Mouse (Mus musculus) CH12.LX (cell line): ENCODE measurements around the gene Ssr1. TPM values are rescaled to one million over a fixed set of nuclear protein-coding genes. Genes with fewer than 3 reads are reported as not detected.

Source experiments
- DNase-seq: peaks from one replicate; pipeline ENCODE4 v3.0.0-alpha.2; 2013; ENCODE audit errors: extremely low read depth
- H3K27ac ChIP-seq: 2 replicates; pipeline ENCODE4 v1.5.1; 2012; ENCODE audit warnings: low read depth, mild to moderate bottlenecking, control low read depth, moderate library complexity; ENCODE audit not compliant: insufficient read depth
- H3K27me3 ChIP-seq: replicated peaks from 2 replicates; pipeline ENCODE3; 2012; ENCODE audit warnings: inconsistent platforms
- H3K36me3 ChIP-seq, 2 experiments: replicated peaks in 1 of 2; 2 replicates each; pipeline versions ENCODE3 to v1.6.1; 2012; ENCODE audit warnings: inconsistent platforms in 1 of 2, low read length in 1 of 2, mild to moderate bottlenecking in 1 of 2, mixed read lengths in 1 of 2, moderate library complexity in 1 of 2; ENCODE audit not compliant: control insufficient read depth in 1 of 2, insufficient read depth in 1 of 2
- H3K4me1 ChIP-seq, 2 experiments: 2 replicates each; pipeline ENCODE4 v1.6.1; 2012; ENCODE audit warnings: inconsistent platforms in 1 of 2, moderate library complexity in 1 of 2; ENCODE audit not compliant: insufficient read depth in 2 of 2, control insufficient read depth in 1 of 2
- H3K4me2 ChIP-seq: 2 replicates; pipeline ENCODE4 v1.6.1; 2012; ENCODE audit warnings: low read depth, mild to moderate bottlenecking, control low read depth; ENCODE audit not compliant: poor library complexity, insufficient read depth, severe bottlenecking
- H3K4me3 ChIP-seq, 3 experiments: fragments of 150-350 bp in 1 of 3; sonication (generic) in 1 of 3; replicated peaks in 1 of 3; 2 replicates each; pipeline versions ENCODE3 to v1.5.1; 2011 to 2012; ENCODE audit warnings: low read depth in 2 of 3, low read length in 2 of 3, mild to moderate bottlenecking in 2 of 3, moderate library complexity in 2 of 3, control low read depth in 1 of 3, improper control_type of control experiment in 1 of 3, inconsistent platforms in 1 of 3, mixed read lengths in 1 of 3; ENCODE audit not compliant: poor library complexity in 1 of 3
- H3K79me2 ChIP-seq: replicated peaks from 2 replicates; pipeline ENCODE4 v1.6.1; 2012; ENCODE audit warnings: mild to moderate bottlenecking, moderate library complexity; ENCODE audit not compliant: control insufficient read depth, poor library complexity, insufficient read depth, severe bottlenecking; ENCODE audit errors: extremely low read depth
- H3K9ac ChIP-seq: 2 replicates; pipeline ENCODE4 v1.6.1; 2012; ENCODE audit warnings: low read depth, mild to moderate bottlenecking, control low read depth, moderate library complexity; ENCODE audit not compliant: insufficient read depth
- H3K9me3 ChIP-seq: replicated peaks from 2 replicates; pipeline ENCODE3; 2012; ENCODE audit warnings: low read length, inconsistent platforms, mixed read lengths
- CHD1 ChIP-seq: IDR thresholded peaks from 2 replicates; pipeline ENCODE4 v1.6.1; 2012; ENCODE audit warnings: low read depth, low read length, improper control_type of control experiment, inconsistent platforms
- CTCF ChIP-seq, 2 experiments: IDR thresholded peaks in 1 of 2; conservative IDR thresholded peaks in 1 of 2; 2 replicates each; pipeline ENCODE4 v1.5.1; 2011 to 2012; ENCODE audit warnings: low read depth in 2 of 2, low read length in 2 of 2, improper control_type of control experiment in 1 of 2, inconsistent platforms in 1 of 2, mild to moderate bottlenecking in 1 of 2, moderate library complexity in 1 of 2
- E2F4 ChIP-seq: IDR thresholded peaks from 2 replicates; pipeline ENCODE4 v1.6.1; 2011; ENCODE audit warnings: low read depth, low read length, improper control_type of control experiment; ENCODE audit not compliant: insufficient replicate concordance
- ELF1 ChIP-seq: IDR thresholded peaks from 2 replicates; pipeline ENCODE4 v1.6.1; 2014; ENCODE audit warnings: low read depth, mild to moderate bottlenecking, inconsistent platforms, low read length, improper control_type of control experiment
- ETS1 ChIP-seq: conservative IDR thresholded peaks from 2 replicates; pipeline ENCODE4 v1.6.1; 2012; ENCODE audit warnings: low read depth, mild to moderate bottlenecking, inconsistent platforms, low read length, improper control_type of control experiment, moderate library complexity
- GABPA ChIP-seq: IDR thresholded peaks from 2 replicates; pipeline ENCODE4 v1.6.1; 2012; ENCODE audit warnings: low read depth, low read length, improper control_type of control experiment, inconsistent platforms; ENCODE audit not compliant: insufficient replicate concordance
- HCFC1 ChIP-seq: IDR thresholded peaks from 2 replicates; pipeline ENCODE4 v1.6.1; 2012; ENCODE audit warnings: low read depth, mild to moderate bottlenecking, inconsistent platforms, low read length, improper control_type of control experiment
- IRF4 ChIP-seq: IDR thresholded peaks from 2 replicates; pipeline ENCODE4 v1.6.1; 2014; ENCODE audit warnings: low read depth, mild to moderate bottlenecking, inconsistent platforms, low read length, improper control_type of control experiment
- MAFK ChIP-seq: IDR thresholded peaks from 2 replicates; pipeline ENCODE4 v1.6.1; 2011; ENCODE audit warnings: low read length, improper control_type of control experiment; ENCODE audit not compliant: insufficient replicate concordance
- MAZ ChIP-seq: IDR thresholded peaks from 2 replicates; pipeline ENCODE4 v1.6.1; 2012; ENCODE audit warnings: low read depth, mild to moderate bottlenecking, inconsistent platforms, low read length, improper control_type of control experiment, moderate library complexity
- MXI1 ChIP-seq: IDR thresholded peaks from 2 replicates; pipeline ENCODE4 v1.6.1; 2011; ENCODE audit warnings: mild to moderate bottlenecking, low read depth, low read length, improper control_type of control experiment
- NELFE ChIP-seq: IDR thresholded peaks from 2 replicates; pipeline ENCODE4 v1.6.1; 2011; ENCODE audit warnings: low read depth, low read length, improper control_type of control experiment
- POLR2A ChIP-seq: IDR thresholded peaks from 2 replicates; pipeline ENCODE4 v1.6.1; 2011; ENCODE audit warnings: low read depth, mild to moderate bottlenecking, improper control_type of control experiment, low read length
- RAD21 ChIP-seq: IDR thresholded peaks from 2 replicates; pipeline ENCODE4 v1.6.1; 2011; ENCODE audit warnings: low read depth, mild to moderate bottlenecking, low read length, improper control_type of control experiment, moderate library complexity
- SIN3A ChIP-seq: IDR thresholded peaks from 2 replicates; pipeline ENCODE4 v1.6.1; 2012; ENCODE audit warnings: low read length, improper control_type of control experiment, inconsistent platforms
- SMC3 ChIP-seq: IDR thresholded peaks from 2 replicates; pipeline ENCODE4 v1.6.1; 2011; ENCODE audit warnings: low read depth, low read length, improper control_type of control experiment
- TBP ChIP-seq: conservative IDR thresholded peaks from 2 replicates; pipeline ENCODE4 v1.6.1; 2011; ENCODE audit warnings: low read depth, low read length, improper control_type of control experiment
- TCF12 ChIP-seq: IDR thresholded peaks from 2 replicates; pipeline ENCODE4 v1.6.1; 2014; ENCODE audit warnings: low read depth, mild to moderate bottlenecking, inconsistent platforms, low read length, improper control_type of control experiment
- UBTF ChIP-seq: IDR thresholded peaks from 2 replicates; pipeline ENCODE4 v1.6.1; 2012; ENCODE audit warnings: low read depth, mild to moderate bottlenecking, inconsistent platforms, low read length, improper control_type of control experiment, moderate library complexity
- USF1 ChIP-seq: IDR thresholded peaks from 2 replicates; pipeline ENCODE4 v1.6.1; 2014; ENCODE audit warnings: low read depth, mild to moderate bottlenecking, inconsistent platforms, low read length, improper control_type of control experiment
- ZMIZ1 ChIP-seq: IDR thresholded peaks from 2 replicates; pipeline ENCODE4 v1.6.1; 2012; ENCODE audit warnings: low read depth, mild to moderate bottlenecking, inconsistent platforms, low read length, improper control_type of control experiment
- dilution Hi-C: fragments of 300-500 bp; cut with MboI; formaldehyde crosslinking; loops from 2 replicates; pipeline ENCODE4 v1.14.3; 2020; ENCODE audit warnings: low sequenced_read_pairs; ENCODE audit not compliant: extremely low pct_unique_long_range_greater_than_20kb, extremely low pct_ligation_motif_present
- in situ Hi-C: fragments of 300-500 bp; cut with MboI; formaldehyde crosslinking; loops from 3 replicates; pipeline ENCODE4 v1.14.3; 2019; ENCODE audit warnings: low sequenced_read_pairs, low pct_ligation_motif_present, low pct_unique_long_range_greater_than_20kb, mixed read lengths
- polyA plus RNA-seq: library from polyadenylated mRNA; unstranded; fragments of >175 nt; gene quantifications from 2 replicates; pipeline ENCODE4 v1.2.1, GENCODE M21; 2012; ENCODE audit warnings: low read depth; ENCODE audit not compliant: insufficient read length
- total RNA-seq, 2 experiments: library from RNA; depleted of rRNA; stranded (reverse); fragments of 300-350 nt in 1 of 2; fragments of >200 nt in 1 of 2; gene quantifications; 2 replicates each; pipeline ENCODE4 v1.2.3; 2012 to 2014

Ssr1 gene
- total and polyA plus RNA-seq, 3 experiments, result 67.1 to 167 (median 145) TPM

- H3K79me2 ChIP-seq, result no peaks in the 10 kb centered on the region
- peaks cover 0 to 2% of the 10 kb centered on the region in 2 experiments for H3K36me3 ChIP-seq
- H3K4me3 ChIP-seq, result no peak overlapping the region
- no peak overlapping the region for H3K4me2 ChIP-seq
- peaks cover 0 to 12% of the 10 kb centered on the region in 2 experiments; a peak in 2 of 4 replicates for H3K4me1 ChIP-seq
- H3K9ac ChIP-seq, result no peak overlapping the region
- in situ Hi-C loops, result no loop called here
- H3K9me3 ChIP-seq, result peaks cover 6% of the 10 kb centered on the region
- H3K27ac ChIP-seq, result no peak overlapping the region
- dilution Hi-C loops, result no loop called here
- TF ChIP-seq ELF1 (no peak), RAD21 (no peak), SIN3A (no peak), HCFC1 (no peak)
- DNase-seq, result no peak
- no peaks in the 10 kb centered on the region for H3K27me3 ChIP-seq
Observed at GRCm38 (mm10) chr13:38015591-38015990, 21.6 kb upstream of the Ssr1 start.

GRCm38 (mm10) chr13:38012436-38012835 lies 18.4 kb upstream of the Ssr1 start:
- TF ChIP-seq USF1, result no peak
- no peak for TF ChIP-seq GABPA
- no peak for TF ChIP-seq E2F4
- no peak for TF ChIP-seq IRF4

GRCm38 (mm10) chr13:38010444-38010910 lies 16.5 kb upstream of the Ssr1 start:
- Histone ChIP-seq H3K79me2 (no peaks in the 10 kb centered on the region), H3K27me3 (no peaks in the 10 kb centered on the region), H3K27ac (peak overlapping the region; percentile 88), H3K36me3 (no peaks in the 10 kb centered on the region), H3K4me3 (peak overlapping the region in 2 of 3 experiments; percentile 47 to 48), H3K9me3 (no peaks in the 10 kb centered on the region), H3K4me2 (peak overlapping the region; percentile 39), H3K4me1 (peaks cover 15 to 39% of the 10 kb centered on the region in 2 experiments), H3K9ac (peak overlapping the region; percentile 86; the same call in 1 of the 2 replicates)
- TF ChIP-seq ETS1 (peak; percentile 51; the same call in 1 of the 2 replicates), TBP (peak; percentile 85), MAZ (no peak), ZMIZ1 (peak; percentile 41; the same call in 1 of the 2 replicates), UBTF (no peak), TCF12 (peak; percentile 54; the same call in 1 of the 2 replicates), IRF4 (peak; percentile 29; the same call in 1 of the 2 replicates), NELFE (peak; percentile 66), SIN3A (peak; percentile 89), RAD21 (no peak), MAFK (no peak), HCFC1 (peak; percentile 63), POLR2A (peak; percentile 79), SMC3 (no peak), ELF1 (peak; percentile 91), CHD1 (peak; percentile 61), CTCF (conservative IDR thresholded peaks at IDR 0.05 in 1 of 2, IDR thresholded peaks at IDR 0.05 in 1 of 2; ENCODE audit: low read depth in 2 of 2, low read length in 2 of 2) (no peak), MXI1 (no peak)
- dilution Hi-C loops, result no loop called here
- no peak for DNase-seq
- in situ Hi-C loops, result no loop called here

More at GRCm38 (mm10) chr13:38012436-38012835, 18.4 kb upstream of the Ssr1 start:
- H3K36me3 ChIP-seq, result peaks cover 0 to 2% of the 10 kb centered on the region in 2 experiments
- peak overlapping the region; percentile 65; the same call in 1 of the 2 replicates for H3K4me2 ChIP-seq
- H3K4me3 ChIP-seq, result no peak overlapping the region
- peaks cover 3% of the 10 kb centered on the region for H3K9me3 ChIP-seq
- no peak for DNase-seq
- no peak overlapping the region for H3K27ac ChIP-seq
- H3K27me3 ChIP-seq, result no peaks in the 10 kb centered on the region
- in situ Hi-C loops, result no loop called here
- peaks cover 12 to 36% of the 10 kb centered on the region in 2 experiments for H3K4me1 ChIP-seq
- dilution Hi-C loops, result no loop called here
- H3K79me2 ChIP-seq, result no peaks in the 10 kb centered on the region
- H3K9ac ChIP-seq, result 0 out of 2 replicates have a peak overlapping the region, but pooled peaks have one; percentile 43
